Mouse (Mus musculus): ENCODE data around the gene Usp6nl.

Gene Usp6nl

DNA sequence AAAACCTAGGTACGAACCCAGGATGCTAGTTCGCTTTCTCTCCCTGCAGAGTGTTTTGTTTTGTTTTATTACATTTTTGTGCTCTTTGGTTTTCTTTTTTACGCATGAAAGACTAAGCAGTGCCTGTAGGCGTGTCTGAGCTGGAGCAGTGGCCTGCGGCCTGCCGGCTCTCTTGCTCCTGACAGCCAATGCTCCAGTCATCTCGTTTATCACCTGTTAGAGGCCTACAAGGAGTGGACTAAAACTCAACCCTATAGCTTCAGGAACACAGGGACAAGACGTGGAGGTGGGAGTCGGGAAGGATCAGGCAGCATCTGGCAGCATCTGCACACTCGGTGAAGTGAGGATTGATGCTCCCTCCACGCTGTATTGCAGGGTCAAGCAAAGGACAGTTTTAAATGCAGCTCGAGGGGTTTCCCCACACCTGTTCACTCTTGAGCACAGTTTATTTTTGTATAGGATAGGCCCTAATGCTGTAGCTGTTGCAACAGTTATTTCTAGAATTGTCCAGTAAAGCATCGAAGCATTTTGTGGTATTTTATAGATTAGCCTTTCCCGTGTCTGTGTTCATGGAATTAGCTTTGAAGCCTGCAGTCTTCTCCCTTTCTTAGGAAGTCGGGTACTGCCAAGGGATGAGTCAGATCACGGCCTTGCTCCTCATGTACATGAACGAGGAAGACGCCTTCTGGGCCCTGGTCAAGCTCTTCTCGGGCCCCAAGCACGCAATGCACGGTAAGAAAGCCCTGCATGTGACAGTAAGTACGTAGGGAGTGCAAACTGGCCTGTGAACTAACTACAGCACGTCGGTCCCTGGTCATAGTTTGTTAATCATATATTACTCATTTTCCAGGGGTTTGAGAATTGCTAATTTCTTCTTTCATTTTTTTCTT is 101.4 kb downstream of the Usp6nl start:
- DNase-seq, result no peak

DNA sequence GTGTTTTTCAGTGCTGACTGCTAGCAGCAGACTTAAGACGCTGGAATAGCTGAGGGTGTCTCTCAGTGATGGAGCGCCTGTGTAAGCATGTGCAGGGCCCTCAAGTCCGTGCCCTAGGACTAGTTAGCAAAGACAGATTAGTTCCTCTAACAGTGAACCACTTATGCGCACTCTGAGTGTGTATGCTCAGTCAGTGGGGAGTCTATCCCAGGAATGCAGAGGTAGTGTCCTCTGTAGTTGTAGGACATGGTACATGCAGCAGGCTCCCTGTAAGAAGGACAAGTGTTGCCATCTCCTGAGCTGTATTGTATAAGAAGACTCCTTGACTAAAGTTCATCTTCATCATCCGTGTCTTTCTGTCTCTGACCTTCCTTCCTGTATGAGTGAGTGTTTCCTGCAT is 102.4 kb downstream of the Usp6nl start:
- DNase-seq, result no peak

DNA sequence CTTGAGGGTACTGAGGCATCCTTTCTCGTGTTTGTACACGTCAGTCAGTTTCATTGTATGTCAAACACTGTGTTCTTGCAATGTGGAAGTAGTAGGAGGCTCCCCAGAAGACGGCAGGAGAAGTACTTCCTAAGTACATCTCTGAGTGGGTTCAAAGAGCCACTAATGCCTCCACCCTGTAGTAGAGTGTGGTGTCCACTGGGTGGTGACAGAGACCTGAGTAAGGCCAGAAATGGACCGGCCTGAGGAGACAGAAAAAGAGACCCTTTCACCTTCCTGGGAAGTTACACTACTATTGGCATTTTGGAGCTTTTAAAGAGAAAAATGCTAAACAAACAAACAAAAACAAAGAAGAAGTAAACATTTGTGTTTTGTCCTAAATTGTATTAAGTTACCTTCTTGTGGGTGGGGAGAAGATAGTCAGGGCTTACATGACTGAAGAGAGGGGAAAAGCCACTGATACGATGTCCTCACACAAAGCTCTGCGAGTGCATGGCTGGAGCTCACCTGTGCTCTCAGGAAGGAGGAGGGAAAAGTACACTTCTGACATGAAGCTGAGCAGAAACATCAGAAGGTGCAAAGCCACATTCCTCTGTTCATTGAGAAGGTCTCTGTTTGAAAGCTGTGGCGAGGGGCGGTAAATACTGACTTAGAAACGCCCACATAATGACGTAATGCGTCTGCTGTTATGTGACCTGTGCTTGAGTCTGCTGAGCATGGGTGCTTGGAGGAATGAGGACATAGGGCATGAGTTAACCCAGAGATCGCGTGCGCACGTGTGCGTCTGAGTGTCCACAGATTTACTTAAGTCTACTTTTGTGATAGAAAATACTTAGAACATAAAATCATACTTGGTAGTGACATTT is 113.9 kb downstream of the Usp6nl start:
- DNase-seq, result peak; percentile 23 to 66

DNA sequence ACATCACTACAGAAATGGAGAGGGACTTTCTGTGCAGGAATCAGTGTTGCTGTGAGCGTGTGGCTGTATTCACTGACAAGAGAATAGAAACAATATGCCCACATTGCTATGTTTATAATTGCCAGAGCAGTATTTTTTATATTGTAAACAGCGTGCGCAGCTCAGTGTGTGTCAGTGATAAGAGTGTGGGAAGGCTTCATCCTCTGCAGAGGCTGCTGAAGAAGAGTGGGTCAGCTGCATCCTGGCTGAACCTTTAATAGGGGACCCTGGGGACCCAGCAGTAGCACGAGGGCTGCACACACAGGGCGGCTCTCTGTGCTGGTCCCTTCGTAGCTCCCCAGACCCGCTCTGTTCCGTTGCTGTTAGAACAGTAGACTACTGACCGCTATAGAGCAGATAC is 119.2 kb downstream of the Usp6nl start:
- no peak for DNase-seq

DNA sequence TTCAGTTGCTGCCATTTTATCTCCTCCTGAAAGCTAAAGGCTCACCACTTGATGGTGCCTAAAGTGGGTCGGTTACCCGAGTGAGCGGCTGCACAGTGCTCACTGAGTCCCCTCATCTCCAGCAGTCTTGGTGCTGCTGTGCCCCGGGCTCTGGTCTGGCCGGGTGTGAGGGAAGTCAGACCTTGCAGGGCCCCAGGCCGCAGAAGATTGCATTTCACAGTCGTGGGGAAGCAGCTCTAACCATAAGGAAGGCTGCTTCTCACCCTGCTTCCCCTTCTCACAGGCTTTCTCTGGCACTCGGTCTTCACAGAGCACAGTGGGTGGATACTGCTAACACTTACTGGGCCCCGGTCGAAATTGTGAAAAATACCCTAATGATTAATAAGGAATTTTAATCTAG is 119.8 kb downstream of the Usp6nl start:
- DNase-seq, result no peak

DNA sequence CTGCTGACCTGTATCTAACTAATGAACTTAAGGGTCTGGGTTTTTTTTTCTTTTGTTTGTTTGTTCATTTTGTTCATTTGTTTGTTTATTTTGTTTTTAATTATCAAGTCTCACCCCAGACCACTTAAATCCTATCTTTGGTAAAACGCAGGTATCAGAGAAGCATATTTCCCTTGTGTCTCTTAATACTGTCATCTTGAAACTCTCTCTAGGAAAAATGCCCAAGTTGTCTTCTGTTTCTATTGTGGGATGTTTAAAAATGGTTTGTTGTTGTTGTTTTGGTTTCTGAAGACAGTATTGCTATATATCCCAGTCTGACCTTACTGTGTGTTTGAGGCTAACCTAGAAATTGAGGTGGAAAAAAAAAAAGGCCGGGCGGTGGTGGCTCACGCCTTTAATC is 121.5 kb downstream of the Usp6nl start:
- DNase-seq, result no peak

DNA sequence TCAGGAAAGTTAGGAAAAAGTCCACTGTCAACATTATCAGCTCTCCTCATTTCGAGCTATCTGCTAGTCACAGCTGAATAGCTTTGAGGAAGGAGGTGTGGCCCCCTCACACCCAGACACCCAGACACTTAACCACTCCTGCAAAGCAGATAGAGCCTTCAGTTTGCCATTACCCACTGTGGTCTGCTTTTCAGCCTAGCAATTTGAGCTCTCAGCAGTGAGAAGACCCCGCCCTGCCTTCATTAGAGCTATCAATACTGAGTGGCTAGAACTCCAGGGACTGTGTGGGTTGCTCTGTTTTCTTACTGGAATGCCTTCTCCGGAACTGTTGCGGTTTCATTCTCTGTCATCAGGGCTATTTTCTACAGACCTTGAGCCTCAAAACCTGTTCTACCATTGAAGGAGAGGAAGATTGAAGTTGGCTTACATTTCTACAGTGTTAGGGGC is 122.3 kb downstream of the Usp6nl start:
- DNase-seq, result no peak

DNA sequence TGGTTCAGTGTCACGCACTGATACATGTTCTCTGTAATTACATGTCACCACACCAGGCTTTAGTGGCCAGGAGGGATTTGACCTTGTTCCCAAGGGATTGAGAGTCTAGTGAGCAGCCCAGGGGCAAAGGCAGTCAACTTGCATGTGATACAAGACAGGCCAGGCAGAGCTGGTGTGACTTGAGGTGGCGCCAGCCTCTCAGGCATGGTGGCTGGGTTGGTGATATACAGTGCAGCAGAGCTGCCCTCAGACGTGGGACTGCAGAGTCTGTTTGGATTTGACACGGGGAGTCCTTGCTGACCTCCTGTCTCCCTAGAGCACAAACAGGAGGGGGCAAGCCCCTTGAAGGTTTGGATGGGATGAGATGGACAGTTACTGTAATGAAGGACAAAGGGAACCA is 123.4 kb downstream of the Usp6nl start:
- no peak for DNase-seq

DNA sequence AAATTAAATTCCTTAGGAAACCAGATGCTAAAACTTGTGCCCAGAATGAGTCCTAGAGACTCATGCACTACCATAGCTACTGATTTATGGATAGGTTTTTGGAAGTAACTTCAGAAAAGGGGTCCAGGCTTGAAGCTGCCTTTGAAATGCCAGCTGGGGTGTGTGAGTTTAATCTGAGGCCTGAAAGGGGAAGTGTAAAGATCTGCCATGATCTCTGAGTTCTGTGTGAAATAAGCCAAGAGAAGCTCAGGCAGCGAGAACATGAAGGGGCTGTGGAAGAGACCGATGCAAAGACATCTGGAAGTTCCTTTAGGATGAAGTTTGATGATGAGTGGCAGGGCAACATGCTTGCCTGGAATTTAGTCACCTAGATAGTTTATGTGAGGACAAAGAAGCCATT is 126.4 kb downstream of the Usp6nl start:
- no peak for DNase-seq

DNA sequence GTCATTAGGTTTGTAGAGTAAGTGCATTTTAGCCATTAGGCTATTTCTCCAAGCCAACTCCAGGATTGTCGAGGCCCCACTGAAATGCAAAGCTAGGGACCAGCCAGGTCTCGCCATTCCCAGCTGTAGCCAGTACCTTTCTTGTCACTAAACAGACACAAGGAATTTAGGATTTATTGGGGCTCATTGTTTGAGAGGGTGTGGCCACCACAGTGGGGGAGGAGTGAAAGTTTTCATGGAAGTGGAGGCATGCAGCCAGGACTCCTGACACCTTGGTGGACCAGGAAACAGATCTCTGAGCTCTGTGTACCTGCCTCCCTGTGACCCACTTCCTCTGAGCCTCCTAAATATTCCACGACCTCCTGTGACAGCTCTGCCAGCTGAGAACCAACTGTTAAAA is 127.2 kb downstream of the Usp6nl start:
- peak in 1 of 2 experiments; percentile 22 for DNase-seq

DNA sequence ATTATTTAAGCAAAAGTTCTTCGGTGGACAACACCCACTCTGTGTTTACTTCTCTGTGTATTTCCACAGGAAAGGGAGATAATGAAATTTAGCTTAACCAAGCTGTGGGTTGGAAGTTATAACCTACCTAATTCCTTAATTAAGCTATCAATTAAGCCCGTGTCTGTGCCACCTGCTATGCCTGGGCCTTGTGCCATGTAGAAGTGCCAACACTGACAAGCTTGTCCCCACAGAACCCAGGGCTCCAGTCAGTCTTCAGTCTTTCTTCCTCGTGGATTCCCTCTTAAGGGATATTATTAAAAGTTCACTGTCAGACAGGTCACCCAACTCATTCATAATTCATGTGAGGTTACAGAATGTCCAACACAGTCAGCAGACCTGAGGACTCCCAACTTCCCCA is 128.1 kb downstream of the Usp6nl start:
- no peak for DNase-seq

DNA sequence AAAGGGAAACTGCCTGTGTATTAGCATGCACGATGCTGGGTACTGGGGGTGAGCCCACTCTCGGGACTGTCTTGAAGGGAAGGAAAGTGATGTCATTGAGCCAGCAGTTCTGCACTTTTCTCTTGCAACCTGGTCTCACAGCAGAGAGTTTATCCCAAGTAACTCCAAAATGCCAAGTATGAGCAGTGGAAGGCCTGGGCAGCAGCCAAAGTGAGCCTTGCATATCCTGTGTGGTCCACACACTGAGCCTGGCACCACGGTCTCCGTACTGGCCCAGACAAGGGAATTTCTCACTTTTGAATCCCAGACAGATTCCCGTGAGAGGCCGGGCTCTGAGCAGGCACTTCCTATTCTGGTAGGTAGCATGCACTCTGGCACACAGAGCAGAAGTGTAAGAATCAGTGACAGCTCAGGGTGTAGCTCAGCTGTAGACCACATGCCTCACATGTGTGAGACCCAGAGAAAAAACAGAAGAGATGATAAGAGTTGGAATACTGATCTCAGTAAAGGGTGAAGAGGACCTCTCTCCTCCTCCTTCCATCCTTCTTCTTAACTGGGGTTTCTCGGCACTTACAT is 132.6 kb downstream of the Usp6nl start:
- no peak for DNase-seq

DNA sequence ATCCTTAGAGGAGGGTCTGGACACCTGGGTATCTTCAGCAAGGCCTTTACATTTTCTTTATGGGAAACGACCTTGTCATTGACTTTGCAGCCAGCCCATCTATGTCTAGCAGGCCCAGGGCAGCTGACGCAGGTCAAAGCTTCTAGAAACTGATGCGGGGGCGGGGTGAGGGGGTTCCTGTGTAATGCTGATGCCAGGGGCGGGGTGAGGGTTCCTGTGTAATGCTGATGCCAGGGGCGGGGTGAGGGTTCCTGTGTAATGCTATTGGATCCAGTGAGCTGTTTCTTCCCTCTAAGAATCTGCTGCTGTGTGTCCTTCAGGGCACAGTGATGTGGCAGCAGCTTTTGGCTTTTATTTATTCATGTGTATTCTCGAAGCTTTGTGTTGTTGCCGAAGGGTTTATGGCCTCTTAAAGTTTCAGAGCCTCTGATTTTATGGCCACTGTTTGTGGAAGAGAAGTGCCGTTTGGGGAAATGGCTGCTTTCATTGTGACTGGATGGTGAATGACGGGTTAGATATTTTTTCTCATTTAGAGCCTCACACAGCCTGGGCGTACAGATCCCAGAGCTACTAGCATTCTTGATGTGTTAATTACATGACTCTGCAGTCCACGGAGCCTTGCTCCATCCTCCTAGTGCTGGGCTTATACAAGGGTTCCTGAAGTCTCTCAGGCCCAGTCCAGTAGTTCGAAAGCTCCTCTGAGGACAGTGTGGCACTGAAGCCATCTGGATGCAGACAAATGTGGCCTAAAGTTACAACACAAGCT is 137.0 kb downstream of the Usp6nl start:
- DNase-seq, result no peak

DNA sequence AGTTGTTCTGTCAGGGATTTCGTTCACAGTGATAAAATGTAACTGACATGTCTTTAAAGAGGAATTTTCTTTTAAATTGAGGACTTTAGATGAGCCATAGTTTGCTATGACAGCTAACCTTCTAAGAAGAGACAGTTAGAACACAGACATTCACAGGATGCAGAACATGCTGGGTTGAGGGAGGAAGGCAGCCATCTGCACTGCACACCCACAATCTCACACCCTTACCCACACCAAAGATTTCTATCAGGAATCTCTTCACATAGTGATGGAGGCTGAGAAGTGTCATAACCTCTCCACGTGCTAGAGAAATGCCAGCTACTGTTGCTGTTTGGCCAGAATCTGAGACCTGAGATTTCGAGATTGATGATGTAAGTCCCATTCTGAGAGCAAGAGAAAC is 139.8 kb downstream of the Usp6nl start:
- DNase-seq, result no peak

DNA sequence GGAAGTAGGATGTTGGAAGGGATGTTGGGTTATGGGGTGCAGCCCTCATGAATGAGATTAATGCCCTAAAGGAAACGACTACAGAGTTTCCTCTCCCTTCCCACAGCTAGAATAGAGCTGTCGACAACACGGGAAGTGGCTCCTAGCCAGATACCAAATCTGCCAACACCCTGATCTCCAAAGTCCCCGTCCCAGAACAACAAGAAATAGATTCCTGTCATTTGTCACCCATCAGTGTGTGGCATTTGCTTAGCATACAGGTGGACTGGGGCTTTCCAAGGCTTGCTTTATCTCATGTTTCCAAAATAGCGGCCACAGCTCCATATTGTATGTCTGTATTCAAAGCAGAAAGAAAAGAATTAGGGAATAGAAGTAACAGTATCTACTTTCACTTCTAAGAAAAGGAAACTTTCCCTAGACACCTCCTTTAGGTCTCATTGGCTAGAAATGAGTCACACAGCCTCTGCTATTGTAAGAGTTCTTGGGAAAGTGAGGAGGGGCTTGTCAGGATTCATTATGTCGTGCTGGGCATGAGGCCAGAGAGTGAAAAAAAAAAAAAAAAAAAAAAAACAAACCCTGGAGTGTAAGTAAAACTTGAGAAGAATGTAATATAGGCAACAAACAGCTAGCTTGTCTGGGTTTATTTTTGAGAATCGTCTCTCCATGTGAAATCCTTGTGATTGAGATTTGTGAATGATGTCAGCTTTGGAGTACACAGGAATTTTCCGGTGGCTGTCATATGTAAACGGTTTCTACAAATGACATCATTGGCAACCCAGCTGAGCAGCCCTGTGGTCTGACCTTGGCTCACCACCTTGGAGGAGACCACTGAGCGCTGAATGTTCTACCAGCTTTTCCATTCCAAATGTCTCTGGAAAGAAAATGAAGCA is 141.6 kb downstream of the Usp6nl start:
- peak; percentile 68 to 74 for DNase-seq

DNA sequence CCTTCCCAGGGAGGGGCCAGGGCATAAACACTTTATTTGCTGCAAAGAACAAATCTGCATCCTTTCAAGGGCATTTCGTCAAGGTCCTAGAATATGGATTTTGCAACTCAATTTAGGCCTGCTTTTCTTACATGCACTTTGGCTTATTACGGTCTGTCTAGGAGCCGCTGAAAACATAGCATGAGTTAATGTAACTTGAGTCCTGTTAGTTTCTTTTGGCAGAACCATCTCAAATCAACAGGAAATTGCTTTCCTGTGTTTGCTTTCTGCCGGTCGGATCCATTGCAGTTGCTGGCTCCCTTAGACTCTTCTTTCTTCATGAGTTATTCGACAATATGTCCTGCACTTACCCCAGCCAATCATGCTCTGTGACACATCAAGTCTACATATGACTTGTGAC is 143.9 kb downstream of the Usp6nl start:
- DNase-seq, result no peak

DNA sequence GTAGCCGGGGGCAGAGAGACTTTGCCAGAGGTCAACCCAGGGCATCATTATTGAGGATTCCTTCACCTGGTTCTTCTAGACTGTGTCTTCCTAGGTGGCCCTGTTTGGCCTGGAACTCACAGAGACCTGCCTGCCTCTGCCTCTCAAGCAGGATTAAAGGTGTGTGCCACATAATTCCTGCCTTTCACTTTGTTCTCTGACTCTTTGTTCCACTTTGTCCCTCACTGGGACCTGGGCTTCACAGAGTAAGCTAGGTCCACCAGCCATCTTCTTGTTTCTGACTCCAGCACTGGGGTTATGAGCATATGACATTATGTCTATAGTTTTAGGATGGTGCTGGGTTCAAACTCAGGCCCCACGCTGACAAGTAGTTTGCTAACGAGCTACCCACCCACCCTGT is 144.9 kb downstream of the Usp6nl start:
- DNase-seq, result no peak

DNA sequence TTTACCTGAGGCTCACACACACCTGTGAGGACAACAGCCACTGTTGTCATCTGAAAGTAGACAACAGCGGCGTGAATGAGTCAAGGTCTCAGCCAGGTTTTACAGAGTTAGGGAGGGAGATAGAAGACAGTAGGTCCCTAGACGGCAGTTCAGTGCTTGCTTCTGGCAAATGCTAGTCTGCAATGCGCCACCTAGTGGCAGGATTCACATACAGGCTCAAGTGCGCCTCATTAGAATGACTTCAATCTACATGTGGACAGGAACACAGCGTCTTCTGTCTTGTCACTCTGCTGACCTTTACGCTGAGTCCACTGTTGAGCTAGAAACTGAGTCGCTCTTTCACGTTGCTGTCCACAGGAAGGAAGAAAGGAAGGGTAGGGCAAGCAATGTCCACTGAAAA is 146.7 kb downstream of the Usp6nl start:
- DNase-seq, result peak; percentile 81 to 91

DNA sequence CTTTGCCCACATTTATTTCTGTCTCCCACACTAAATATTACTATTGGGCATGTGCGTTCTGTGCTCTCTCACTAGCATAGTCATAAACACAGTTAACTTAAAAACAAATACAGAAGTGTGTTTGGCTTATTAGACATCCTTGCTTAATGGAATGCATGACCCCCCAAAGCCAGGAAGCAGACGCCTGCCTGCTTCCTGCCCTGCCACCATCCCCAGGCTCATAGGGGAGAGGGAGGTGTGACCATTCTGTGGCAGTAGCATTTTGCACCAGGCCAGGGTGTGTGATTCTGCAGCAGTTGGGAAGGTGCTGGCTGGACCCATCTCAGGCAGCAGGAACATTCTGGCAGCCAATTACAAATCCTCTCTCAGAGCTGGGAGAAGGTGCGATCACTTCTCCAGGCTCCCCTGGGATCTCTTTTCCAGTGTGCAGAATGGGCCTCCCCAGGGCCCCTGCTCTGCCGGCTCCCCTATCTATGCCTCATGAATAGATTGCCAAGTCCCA is 148.7 kb downstream of the Usp6nl start:
- peak; percentile 21 to 25 for DNase-seq

DNA sequence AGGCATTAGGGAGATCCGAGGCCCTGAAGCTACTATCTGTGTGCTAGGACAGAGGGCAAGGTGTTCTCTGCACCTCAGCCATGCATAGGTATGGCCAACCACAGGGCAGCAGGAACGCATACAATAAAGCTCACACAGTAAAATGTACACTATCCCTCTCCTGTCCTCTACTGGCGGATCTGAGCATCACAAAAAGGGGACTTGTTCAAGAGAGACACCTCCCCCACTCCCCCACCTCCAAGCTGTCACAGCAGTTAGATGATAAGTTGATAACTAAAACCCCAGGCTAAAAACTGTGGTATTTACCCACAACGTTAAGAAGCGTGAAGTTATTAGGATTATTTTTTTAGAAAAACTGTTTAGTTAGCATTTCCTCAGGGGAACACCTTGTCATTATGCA is 151.4 kb downstream of the Usp6nl start:
- DNase-seq, result no peak

DNA sequence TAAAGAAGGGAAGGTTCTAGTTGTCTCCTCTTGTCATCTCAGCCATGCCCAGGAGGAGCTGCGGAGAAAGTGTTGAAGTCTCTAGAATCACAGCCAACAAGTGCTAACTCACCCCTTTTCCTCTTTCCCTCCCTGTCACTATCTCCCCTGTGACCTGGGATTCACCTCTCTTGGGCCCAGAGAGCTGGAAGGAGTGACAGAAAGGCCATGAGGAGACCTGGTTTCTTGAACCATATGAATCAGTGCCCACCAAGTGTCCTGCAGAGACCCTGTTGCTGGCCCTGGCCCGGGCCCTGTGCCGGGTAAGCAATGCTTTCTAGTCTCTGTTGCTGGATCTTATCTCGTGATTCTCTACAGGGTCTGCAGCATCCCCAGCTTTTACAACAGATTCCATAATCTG is 155.4 kb downstream of the Usp6nl start:
- DNase-seq, result no peak

Data from kidney, postnatal 36 days (tissue).